Mouse (Mus musculus) cortical plate, adult 2 months (tissue): Measurements from ENCODE around the gene Akr1b3.

Experiments used
- CTCF ChIP-seq: fragments of 200-500 bp; IDR thresholded peaks from 2 replicates; pipeline ENCODE4 v1.5.1; 2011; ENCODE audit warnings: mild to moderate bottlenecking, control low read depth, low read length; ENCODE audit not compliant: insufficient read depth; ENCODE audit errors: extremely low read depth
- POLR2A ChIP-seq: fragments of 200-500 bp; IDR thresholded peaks from 2 replicates; pipeline ENCODE4 v1.6.1; 2011; ENCODE audit warnings: mild to moderate bottlenecking, low read length, control low read depth; ENCODE audit not compliant: insufficient read depth; ENCODE audit errors: extremely low read depth

DNA sequence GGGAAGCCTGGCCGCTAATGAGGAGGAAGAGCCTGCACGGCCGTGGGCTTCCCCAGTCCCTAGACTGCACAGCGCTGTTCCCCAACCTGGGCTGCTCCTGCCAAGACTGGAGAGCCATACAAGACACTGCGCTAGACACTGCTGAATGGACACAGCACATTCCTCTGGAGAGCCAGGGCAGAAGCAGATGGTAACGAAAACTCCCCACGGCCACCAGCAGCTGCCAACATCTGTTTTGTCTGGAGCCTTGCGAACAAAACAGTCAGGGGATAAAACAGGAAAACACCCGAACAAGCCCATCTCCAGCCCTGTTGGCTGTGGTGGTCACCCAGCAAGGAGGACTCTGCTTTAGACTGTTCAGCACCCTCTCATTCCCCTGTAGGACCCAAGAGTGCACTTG, 3.9 kb downstream of the Akr1b3 start:
- TF ChIP-seq CTCF: no peak
- no peak for TF ChIP-seq POLR2A
